Mouse (Mus musculus) gastrocnemius, adult 18-20 months (tissue): ENCODE results near the gene Mfsd11. TPM values are rescaled to one million over a fixed set of nuclear protein-coding genes. Genes with fewer than 3 reads are reported as not detected.
"Not testable (repeated sequence)": the region's sequence is repeated elsewhere in the genome, so short reads cannot be mapped to it uniquely, and the experiment has no call there.

ENCODE experiments used
- DNase-seq: peaks from one replicate; pipeline ENCODE4 v3.0.0; 2021; ENCODE audit warnings: low spot score
- total RNA-seq, 2 experiments: library from RNA; stranded (reverse); gene quantifications; 2 replicates each; pipeline ENCODE4 v1.2.3; 2021

The Mfsd11 gene
- total RNA-seq, 2 experiments from 2014 or later = 19.1 to 26.2 TPM

DNA sequence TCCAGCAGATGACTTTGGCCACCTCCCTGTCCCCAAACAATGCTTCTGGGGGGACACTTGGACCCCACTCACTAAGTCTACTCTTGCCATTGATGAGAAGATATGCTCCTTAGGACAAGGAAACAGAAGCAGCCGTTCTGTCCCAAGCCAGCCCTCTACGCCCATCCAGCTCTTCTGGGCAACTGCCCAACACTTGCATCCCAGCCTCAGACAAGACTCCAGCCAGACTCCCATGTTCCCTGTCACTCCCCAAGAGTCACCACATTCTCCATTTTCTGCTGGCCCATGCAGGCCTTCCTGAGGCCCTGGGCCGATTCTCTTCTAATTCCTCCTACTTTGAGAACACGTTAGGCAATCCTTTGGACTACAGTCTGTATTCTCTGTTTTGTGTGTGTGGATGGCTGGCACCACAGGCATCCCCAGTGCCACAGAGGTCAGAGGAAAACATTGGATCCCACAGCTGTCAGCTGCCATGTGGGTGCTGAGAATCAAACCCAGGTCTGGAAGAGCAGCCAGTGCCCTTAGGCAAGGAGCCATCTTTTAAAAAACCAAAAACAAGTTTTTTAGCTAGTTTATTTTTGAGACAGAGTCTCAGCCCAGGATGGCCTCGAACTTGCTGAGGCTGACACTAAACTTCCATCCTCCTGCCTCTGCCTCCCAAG lies 32.2 kb upstream of the Mfsd11 start:
- no peak for DNase-seq

GRCm38 (mm10) chr11:116821057-116821940 lies 30.9 kb upstream of the Mfsd11 start:
- DNase-seq = no peak

GRCm38 (mm10) chr11:116822215-116822614 lies 30.0 kb upstream of the Mfsd11 start:
- no peak for DNase-seq

DNA sequence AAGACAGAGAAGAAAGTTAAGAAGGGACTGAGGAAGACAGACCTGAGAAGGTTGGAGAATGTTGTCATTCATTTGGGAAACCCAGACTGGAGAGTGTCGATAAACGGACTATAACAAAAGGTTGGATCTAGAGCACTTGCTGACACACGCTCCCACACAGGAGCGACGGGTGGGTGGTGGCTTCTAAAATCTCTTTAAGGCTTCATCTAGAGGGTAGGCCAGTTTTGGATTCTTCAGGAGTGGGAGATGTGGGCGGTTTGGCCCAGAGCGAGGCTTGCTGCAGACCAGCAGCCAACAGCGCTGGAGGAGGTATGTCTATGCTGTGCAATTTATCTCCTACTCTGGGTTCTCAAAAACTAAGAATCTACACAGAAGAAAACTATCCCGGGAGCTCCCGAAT lies 29.6 kb upstream of the Mfsd11 start:
- DNase-seq = no peak

DNA sequence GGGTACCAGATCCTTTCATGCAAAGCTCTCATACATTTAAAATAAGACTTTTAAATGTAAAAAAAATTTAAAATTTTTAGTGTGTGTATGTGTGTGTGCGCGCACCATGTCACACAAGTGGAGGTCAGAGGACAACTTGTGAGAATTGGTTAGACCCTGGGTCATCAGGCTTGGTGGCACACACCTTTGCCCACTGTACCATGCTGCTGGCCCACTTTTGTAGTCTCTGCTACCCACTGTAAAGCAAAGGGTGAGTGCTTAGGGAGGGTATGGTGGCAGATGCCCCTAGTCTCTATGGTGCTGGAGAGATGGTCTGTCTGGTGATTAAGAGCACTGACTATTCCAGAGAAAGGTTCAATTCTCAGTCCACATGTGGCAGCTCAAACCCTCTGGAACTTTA lies 29.0 kb upstream of the Mfsd11 start:
- no peak for DNase-seq

GRCm38 (mm10) chr11:116823885-116824284 lies 28.4 kb upstream of the Mfsd11 start:
- not testable (repeated sequence) for DNase-seq

DNA sequence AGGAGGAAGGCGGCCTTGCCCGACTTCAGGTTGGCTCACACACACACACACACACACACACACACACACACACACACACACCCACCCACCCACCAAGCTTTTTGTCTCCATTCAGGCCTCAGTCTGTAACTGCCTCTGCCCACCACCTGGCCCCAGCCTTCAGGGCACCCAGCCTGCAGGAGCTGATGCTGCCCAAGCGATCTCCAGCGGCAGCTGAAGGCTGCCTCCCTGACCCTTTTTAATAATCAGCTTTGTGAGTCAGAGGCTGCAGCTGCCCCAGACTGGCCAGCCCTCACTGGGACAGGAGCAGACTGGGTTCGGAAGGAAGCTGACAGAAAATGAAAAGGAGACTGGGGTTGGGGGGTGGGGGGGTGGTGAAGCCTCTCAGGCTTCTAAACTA lies 27.0 kb upstream of the Mfsd11 start:
- DNase-seq = no peak

DNA sequence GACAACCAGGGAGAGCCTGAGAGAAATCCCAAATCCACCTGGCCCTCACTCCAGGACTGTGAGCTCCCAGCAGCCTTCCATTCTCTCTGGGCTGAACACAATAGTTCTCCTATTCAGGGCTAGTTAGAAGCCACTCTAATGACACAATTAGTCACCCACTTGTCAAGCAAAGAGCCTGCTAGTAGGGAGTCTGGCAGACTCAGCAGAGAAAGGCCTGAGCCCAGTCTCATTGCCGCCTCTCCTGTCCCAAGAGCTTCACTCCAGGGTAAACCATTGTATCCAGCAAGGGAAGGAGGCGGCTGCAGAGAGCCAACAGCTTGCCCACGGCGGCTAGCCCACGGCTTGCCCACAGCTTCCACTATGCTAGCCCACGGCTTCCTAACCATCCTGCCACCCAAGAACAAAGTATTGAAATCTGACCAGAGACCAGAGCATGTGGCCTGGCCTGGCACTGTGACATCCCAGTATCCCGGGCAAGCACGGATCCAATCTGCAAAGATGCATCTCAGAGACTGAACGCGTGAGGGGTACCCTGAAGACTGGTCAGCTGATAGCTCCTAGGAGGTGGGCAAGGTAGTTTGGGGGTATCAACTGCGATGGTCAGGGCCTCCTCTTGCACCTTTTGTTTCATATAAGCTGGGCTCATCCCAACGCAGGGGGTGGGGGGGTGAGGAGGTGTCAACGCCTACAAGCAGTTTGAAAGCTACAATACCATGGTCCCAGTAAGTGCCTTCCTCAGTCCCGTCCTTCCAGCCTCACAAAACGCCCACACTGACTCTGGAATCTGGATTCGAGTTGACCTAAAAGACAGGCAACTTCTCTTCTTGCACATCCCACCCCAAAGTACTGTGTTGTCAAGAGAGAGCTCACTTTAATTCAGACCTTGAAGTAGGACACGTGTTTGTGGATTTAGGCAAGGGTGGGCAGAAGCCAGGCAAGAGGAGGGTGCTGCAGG lies 25.4 kb upstream of the Mfsd11 start:
- no peak for DNase-seq

- DNase-seq = peak; percentile 83
Measured at GRCm38 (mm10) chr11:116827534-116828165, 24.6 kb upstream of the Mfsd11 start, which contains the start of gene Mxra7. TSS of gene Mxra7 (minus strand) at chr11:116828046.

GRCm38 (mm10) chr11:116832172-116832685 lies 20.0 kb upstream of the Mfsd11 start:
- DNase-seq = no peak

DNA sequence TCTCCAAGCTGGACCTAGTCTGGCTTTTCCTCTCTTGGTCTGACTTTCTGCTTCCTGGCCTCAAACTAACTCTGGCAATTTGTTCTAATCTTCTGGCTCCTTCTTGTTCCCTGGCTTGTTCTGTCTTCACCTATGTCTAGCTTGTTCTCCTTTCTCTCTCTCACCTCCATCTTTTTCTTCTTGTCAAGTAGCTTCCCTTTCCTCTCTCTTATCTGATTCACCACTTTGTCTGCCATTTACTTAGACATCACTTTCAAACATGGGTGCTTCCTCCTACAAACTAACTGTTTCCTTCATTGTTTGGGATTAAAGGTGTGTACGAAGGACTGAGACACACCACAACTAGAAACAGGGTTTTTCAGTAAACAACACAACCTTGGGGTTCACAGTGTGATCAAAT lies 17.3 kb upstream of the Mfsd11 start:
- DNase-seq = no peak

GRCm38 (mm10) chr11:116836283-116836682 lies 16.0 kb upstream of the Mfsd11 start:
- no peak for DNase-seq

DNA sequence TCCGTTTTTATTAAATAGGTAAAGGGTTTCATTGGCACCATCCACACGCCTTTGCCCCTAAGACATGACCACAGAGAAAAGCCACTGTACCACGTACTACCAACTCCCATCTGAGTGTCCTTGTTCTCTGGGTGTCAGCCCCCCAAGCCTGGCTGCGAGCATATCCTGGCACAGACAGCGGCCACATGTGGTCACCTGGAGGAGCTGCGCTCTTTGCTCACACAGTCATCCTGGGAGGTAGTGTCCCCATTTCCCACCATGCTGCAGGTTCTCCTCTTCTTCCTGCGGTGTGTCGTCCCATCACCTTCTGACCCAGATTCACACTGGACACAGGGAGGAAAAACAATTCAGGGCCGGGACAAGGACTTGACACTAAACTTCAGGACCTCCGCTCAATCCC lies 14.8 kb upstream of the Mfsd11 start:
- no peak for DNase-seq

GRCm38 (mm10) chr11:116838936-116839335 lies 13.3 kb upstream of the Mfsd11 start:
- peak; percentile 53 for DNase-seq

- no peak for DNase-seq
Measured at GRCm38 (mm10) chr11:116839601-116840000, 12.6 kb upstream of the Mfsd11 start.

DNA sequence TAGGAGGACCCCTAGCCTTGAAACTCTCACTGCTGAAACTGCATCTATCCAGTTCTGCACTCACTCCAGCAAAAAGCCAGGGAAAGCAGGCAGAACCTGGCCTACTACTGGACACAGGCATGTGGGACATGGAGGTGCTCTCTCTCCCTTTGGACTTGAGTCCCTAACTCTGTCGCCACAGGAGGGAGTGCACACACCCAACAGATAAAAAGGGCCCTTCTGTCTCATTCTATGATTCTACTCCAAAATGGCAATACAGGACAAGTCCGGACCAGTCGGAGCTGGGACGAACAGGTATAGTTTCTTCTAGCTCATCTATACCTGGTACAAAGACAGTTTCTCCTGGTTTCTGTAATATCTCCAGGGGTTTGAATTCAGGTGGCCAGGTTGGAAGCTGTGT lies 11.5 kb upstream of the Mfsd11 start:
- no peak for DNase-seq

GRCm38 (mm10) chr11:116842531-116843260 lies 9.5 kb upstream of the Mfsd11 start:
- DNase-seq = peak; percentile 56

DNA sequence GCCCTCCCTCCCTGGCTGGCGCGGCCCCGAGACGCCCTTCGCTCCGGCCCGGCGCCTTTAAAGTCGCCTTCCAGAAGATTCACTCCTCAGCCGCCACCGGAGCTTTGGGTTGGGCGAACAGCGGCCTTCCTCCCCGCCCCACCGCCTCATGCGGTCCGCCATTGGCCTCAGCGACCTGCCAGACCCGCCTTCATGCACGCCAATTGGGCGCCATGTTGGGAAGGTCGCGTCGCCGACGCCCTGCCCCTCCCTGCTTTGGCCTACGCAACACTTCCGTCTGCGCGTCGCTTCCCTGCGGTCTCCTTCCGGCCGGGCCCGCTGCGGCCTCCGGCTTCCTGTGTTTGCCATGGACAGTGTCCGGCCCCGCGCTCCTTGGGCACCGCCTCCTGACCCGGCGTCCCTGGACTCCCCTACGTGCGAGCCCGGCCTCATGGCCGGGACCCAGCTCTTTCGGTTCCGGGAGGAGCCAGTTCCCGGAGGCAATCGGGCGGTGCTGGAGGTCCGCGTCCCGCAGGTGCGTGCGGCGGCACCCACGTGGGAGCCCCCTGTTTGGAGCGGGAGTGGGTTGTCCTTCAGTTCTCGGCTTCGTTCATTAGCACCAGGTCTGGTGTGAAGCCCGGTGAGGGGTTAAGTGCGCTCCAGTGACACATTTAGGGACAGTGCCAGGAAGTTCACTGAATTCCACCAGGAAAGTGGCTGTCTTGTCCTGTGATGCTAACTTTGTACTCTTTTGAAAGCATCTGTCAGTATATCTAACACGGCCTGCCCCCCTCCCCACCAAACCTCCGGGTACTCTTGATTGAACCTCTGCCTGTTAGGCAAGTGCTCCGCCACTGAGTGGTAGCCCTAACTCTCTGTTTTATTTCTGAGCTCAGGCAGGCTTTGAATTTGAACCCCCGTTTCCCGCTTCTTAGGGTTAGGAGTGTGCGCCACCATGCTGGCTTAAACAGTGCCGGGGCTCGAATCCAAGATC lies 8.7 kb upstream of the Mfsd11 start, which contains the start of the genes Mettl23 and Jmjd6:
Gene Mettl23, plus strand, starts transcription at position 18 of the 973 bp plus-strand sequence.
Gene Jmjd6, minus strand, starts transcription at position 189 of the 973 bp plus-strand sequence.
- DNase-seq = peak; percentile 98
